Mouse (Mus musculus) heart, embryonic 15.5 days (tissue): ENCODE data around the gene Slit3. TPM values are rescaled to one million over a fixed set of nuclear protein-coding genes. Genes with fewer than 3 reads are reported as not detected.

Experiments
- ATAC-seq: fragments of 200-750 bp; cut with Nextera tagmentation; replicated peaks from 2 replicates; pipeline ENCODE4 v1.8.0; 2017; ENCODE audit warnings: low read depth, moderate TSS enrichment; ENCODE audit not compliant: insufficient number of reproducible peaks, insufficient read depth, low FRiP score
- H3K27ac ChIP-seq: fragments of 300-500 bp; sonication (generic); 2 replicates; pipeline ENCODE4 v1.5.1; 2015; ENCODE audit warnings: mild to moderate bottlenecking, inconsistent platforms
- H3K27me3 ChIP-seq: fragments of 300-500 bp; sonication (generic); 2 replicates; pipeline ENCODE4 v1.6.1; 2015; ENCODE audit warnings: inconsistent platforms
- H3K36me3 ChIP-seq: fragments of 300-500 bp; sonication (generic); 2 replicates; pipeline ENCODE4 v1.6.1; 2015; ENCODE audit warnings: mild to moderate bottlenecking, inconsistent platforms
- H3K4me1 ChIP-seq: fragments of 300-500 bp; sonication (generic); replicated peaks from 2 replicates; pipeline ENCODE4 v1.6.1; 2015; ENCODE audit warnings: inconsistent platforms
- H3K4me2 ChIP-seq: fragments of 300-500 bp; sonication (generic); 2 replicates; pipeline ENCODE4 v1.6.1; 2015; ENCODE audit warnings: inconsistent platforms, mild to moderate bottlenecking, moderate library complexity
- H3K4me3 ChIP-seq: fragments of 300-500 bp; sonication (generic); 2 replicates; pipeline ENCODE4 v1.5.1; 2015; ENCODE audit warnings: mild to moderate bottlenecking, inconsistent platforms
- H3K9ac ChIP-seq: fragments of 300-500 bp; sonication (generic); 2 replicates; pipeline ENCODE4 v1.6.1; 2015; ENCODE audit warnings: mild to moderate bottlenecking, inconsistent platforms
- H3K9me3 ChIP-seq: fragments of 300-500 bp; sonication (generic); replicated peaks from 2 replicates; pipeline ENCODE4 v1.6.1; 2016; ENCODE audit warnings: inconsistent platforms
- WGBS: fragments of 180-500 bp; shearing (Covaris S2); methylation state at CpG from one replicate; pipeline ENCODE4 v1.1.7; 2015; ENCODE audit warnings: mixed read lengths; 5-methylcytosine and 5-hydroxymethylcytosine counted together
- polyA plus RNA-seq: library from polyadenylated mRNA; unstranded; fragments of >200 nt; fragmentation: Nextera tagmentation; extraction: Ambion mirVana; gene quantifications from 2 replicates; pipeline ENCODE4 v1.2.1, GENCODE M21; 2015

Gene Slit3
- polyA plus RNA-seq, 1 experiment from 2014 or later: 11.3 TPM

GRCm38 (mm10) chr11:35379407-35379806 is 258.4 kb downstream of the Slit3 start:
- Histone ChIP-seq H3K4me2 (no peak overlapping the region), H3K9ac (no peak overlapping the region), H3K36me3 (no peaks in the 10 kb centered on the region), H3K27me3 (peaks cover 3% of the 10 kb centered on the region; the same call in 1 of the 2 replicates), H3K4me1 (no peaks in the 10 kb centered on the region), H3K27ac (no peak overlapping the region), H3K9me3 (no peaks in the 10 kb centered on the region), H3K4me3 (no peak overlapping the region)
- WGBS: 78% methylated on average over 7 of the region's 7 CpGs
- ATAC-seq: no peak

GRCm38 (mm10) chr11:35380766-35381165 is 259.7 kb downstream of the Slit3 start:
- Histone ChIP-seq H3K4me2 (no peak overlapping the region), H3K4me3 (no peak overlapping the region), H3K9me3 (no peaks in the 10 kb centered on the region), H3K27ac (no peak overlapping the region), H3K27me3 (peaks cover 3% of the 10 kb centered on the region; the same call in 1 of the 2 replicates), H3K4me1 (no peaks in the 10 kb centered on the region; the same call in 1 of the 2 replicates), H3K9ac (no peak overlapping the region), H3K36me3 (no peaks in the 10 kb centered on the region)
- ATAC-seq: no peak
- WGBS: 86% methylated on average over 1 of the region's 1 CpGs

- no peaks in the 10 kb centered on the region; the same call in 1 of the 2 replicates for H3K4me1 ChIP-seq
- H3K9ac ChIP-seq: no peak overlapping the region
- H3K27me3 ChIP-seq: peaks cover 3% of the 10 kb centered on the region; the same call in 1 of the 2 replicates
- no peak overlapping the region for H3K4me2 ChIP-seq
- H3K27ac ChIP-seq: no peak overlapping the region
- H3K4me3 ChIP-seq: no peak overlapping the region
- no peaks in the 10 kb centered on the region for H3K9me3 ChIP-seq
- no peak for ATAC-seq
- no peaks in the 10 kb centered on the region for H3K36me3 ChIP-seq
- WGBS: 33% methylated on average over 3 of the region's 3 CpGs
These were observed 264.4 kb downstream of the Slit3 start for GRCm38 (mm10) chr11:35385444-35385843.

DNA sequence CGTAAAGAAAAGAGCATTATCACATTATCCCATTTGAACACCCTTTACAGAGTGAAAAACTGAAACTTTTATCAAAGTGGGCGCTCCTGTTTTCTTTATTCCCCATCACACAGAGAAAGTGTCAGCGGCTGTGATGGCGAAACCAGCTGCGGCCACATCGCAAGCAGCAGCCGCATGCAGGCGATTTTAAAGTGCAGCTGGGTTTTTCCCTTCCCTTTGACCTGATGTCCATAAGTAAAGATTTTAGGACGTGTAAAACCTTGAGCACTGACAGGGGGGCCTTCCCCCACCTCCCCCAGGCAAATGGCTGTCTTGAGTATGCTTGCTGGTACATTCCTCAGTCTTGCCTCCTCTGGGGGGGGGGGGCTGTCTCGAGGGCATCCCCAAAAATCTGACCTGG is 266.8 kb downstream of the Slit3 start:
- Histone ChIP-seq H3K9me3 (no peaks in the 10 kb centered on the region), H3K9ac (no peak overlapping the region), H3K36me3 (no peaks in the 10 kb centered on the region), H3K27me3 (peaks cover 3% of the 10 kb centered on the region; the same call in 1 of the 2 replicates), H3K4me3 (no peak overlapping the region), H3K27ac (no peak overlapping the region), H3K4me1 (no peaks in the 10 kb centered on the region; the same call in 1 of the 2 replicates), H3K4me2 (no peak overlapping the region)
- WGBS: 74% methylated on average over 10 of the region's 10 CpGs
- ATAC-seq: no peak

GRCm38 (mm10) chr11:35388471-35388870 is 267.4 kb downstream of the Slit3 start:
- no peaks in the 10 kb centered on the region for H3K36me3 ChIP-seq
- no peak overlapping the region for H3K4me3 ChIP-seq
- no peak overlapping the region for H3K4me2 ChIP-seq
- no peak overlapping the region for H3K27ac ChIP-seq
- peaks cover 3% of the 10 kb centered on the region; the same call in 1 of the 2 replicates for H3K27me3 ChIP-seq
- no peak for ATAC-seq
- 52% methylated on average over 12 of the region's 12 CpGs for WGBS
- no peak overlapping the region for H3K9ac ChIP-seq
- no peaks in the 10 kb centered on the region for H3K9me3 ChIP-seq
- H3K4me1 ChIP-seq: peaks cover 1% of the 10 kb centered on the region

- Histone ChIP-seq H3K27ac (no peak overlapping the region), H3K9me3 (no peaks in the 10 kb centered on the region), H3K4me3 (no peak overlapping the region), H3K36me3 (no peaks in the 10 kb centered on the region), H3K27me3 (no peaks in the 10 kb centered on the region), H3K9ac (no peak overlapping the region), H3K4me1 (peaks cover 10% of the 10 kb centered on the region), H3K4me2 (no peak overlapping the region)
- WGBS: 83% methylated on average over 7 of the region's 7 CpGs
- no peak for ATAC-seq
These were observed 268.3 kb downstream of the Slit3 start for GRCm38 (mm10) chr11:35389341-35389740.

- H3K36me3 ChIP-seq: no peaks in the 10 kb centered on the region
- H3K9ac ChIP-seq: no peak overlapping the region
- H3K4me2 ChIP-seq: no peak overlapping the region
- peaks cover 16% of the 10 kb centered on the region for H3K4me1 ChIP-seq
- 71% methylated on average over 9 of the region's 9 CpGs for WGBS
- H3K27ac ChIP-seq: no peak overlapping the region
- H3K4me3 ChIP-seq: no peak overlapping the region
- no peak for ATAC-seq
- no peaks in the 10 kb centered on the region for H3K27me3 ChIP-seq
- H3K9me3 ChIP-seq: no peaks in the 10 kb centered on the region
These were observed 268.9 kb downstream of the Slit3 start for GRCm38 (mm10) chr11:35389780-35390435.

DNA sequence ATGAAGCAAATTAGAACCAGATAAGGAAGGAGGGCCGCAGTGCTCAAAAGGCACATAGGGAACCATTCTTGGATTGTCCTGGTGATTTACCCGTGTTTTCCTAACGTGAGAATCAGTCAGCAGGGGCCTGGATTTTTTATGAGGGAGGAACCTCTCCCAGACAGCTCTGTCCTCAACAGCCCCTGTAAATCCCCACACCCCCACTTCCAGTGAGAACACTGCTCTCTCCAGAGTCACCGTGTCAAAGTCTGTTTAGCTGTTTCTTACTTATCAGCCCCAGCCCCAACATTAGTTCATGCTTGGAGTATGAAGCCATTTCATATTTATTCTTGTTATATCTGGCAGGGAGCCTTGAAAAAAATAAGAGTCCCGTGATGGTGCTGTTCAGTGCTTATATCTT is 272.8 kb downstream of the Slit3 start:
- 33% methylated on average over 5 of the region's 5 CpGs for WGBS
- no peak overlapping the region for H3K4me3 ChIP-seq
- H3K4me2 ChIP-seq: no peak overlapping the region
- ATAC-seq: peak; percentile 40; the same call in 1 of the 2 replicates
- H3K36me3 ChIP-seq: no peaks in the 10 kb centered on the region
- H3K4me1 ChIP-seq: peaks cover 21% of the 10 kb centered on the region
- no peaks in the 10 kb centered on the region for H3K9me3 ChIP-seq
- H3K27me3 ChIP-seq: no peaks in the 10 kb centered on the region
- peak overlapping the region; percentile 52 for H3K27ac ChIP-seq
- H3K9ac ChIP-seq: no peak overlapping the region

DNA sequence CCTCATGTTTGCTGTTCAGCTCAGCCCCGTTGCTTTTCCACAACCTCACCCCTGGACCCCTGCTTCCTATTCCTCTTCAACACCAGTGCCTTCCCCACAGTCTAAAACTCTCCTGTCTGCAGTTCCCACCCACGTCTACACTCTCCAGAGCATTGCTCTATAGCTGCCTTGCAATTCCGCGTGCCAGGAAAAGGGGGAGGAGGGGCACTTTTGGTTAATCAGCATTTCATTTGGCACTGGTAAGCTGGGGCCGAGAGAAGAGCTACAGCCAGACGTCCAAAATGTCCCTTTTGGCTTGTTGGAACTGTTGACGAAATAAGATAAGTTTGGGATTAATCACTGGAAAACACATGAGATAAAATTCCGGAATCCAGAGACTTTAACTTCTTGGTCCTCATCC is 274.4 kb downstream of the Slit3 start:
- no peaks in the 10 kb centered on the region for H3K9me3 ChIP-seq
- WGBS: 21% methylated on average over 8 of the region's 8 CpGs
- H3K4me2 ChIP-seq: no peak overlapping the region
- no peaks in the 10 kb centered on the region for H3K27me3 ChIP-seq
- no peak overlapping the region for H3K4me3 ChIP-seq
- peaks cover 21% of the 10 kb centered on the region for H3K4me1 ChIP-seq
- no peaks in the 10 kb centered on the region for H3K36me3 ChIP-seq
- H3K27ac ChIP-seq: peak overlapping the region; percentile 52
- no peak overlapping the region for H3K9ac ChIP-seq
- peak; percentile 85 for ATAC-seq

DNA sequence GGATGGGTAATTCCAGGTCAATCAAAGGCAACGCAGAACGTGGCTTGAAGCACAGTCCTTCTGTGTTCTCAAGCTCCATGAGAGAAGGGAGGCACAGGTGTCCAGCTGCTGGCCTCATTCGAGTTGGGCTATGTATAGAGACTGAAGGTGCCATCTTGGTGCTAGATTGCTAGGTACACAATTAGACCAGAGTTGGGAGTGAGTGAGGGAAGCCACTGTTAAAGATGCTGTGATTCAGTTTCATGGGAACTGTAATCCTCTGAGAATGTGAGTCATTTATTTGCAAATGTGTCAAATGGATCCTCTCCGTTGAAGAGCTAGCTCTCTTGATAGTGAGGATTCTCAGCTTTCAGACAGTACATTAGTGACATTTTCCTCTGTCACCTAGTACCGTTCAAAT is 277.3 kb downstream of the Slit3 start:
- Histone ChIP-seq H3K4me1 (peaks cover 21% of the 10 kb centered on the region), H3K9ac (no peak overlapping the region), H3K27ac (no peak overlapping the region), H3K4me3 (no peak overlapping the region), H3K4me2 (no peak overlapping the region), H3K27me3 (0 out of 2 replicates have a peak, but pooled peaks cover 4% of the 10 kb centered on the region), H3K9me3 (no peaks in the 10 kb centered on the region), H3K36me3 (no peaks in the 10 kb centered on the region)
- ATAC-seq: no peak
- WGBS: 76% methylated on average over 5 of the region's 5 CpGs

GRCm38 (mm10) chr11:35403516-35403915 is 282.5 kb downstream of the Slit3 start:
- no peak for ATAC-seq
- no peak overlapping the region for H3K9ac ChIP-seq
- no peaks in the 10 kb centered on the region for H3K9me3 ChIP-seq
- no peaks in the 10 kb centered on the region for H3K36me3 ChIP-seq
- no peak overlapping the region for H3K27ac ChIP-seq
- H3K4me3 ChIP-seq: no peak overlapping the region
- H3K4me2 ChIP-seq: no peak overlapping the region
- 0 out of 2 replicates have a peak, but pooled peaks cover 5% of the 10 kb centered on the region for H3K27me3 ChIP-seq
- H3K4me1 ChIP-seq: peaks cover 17% of the 10 kb centered on the region
- WGBS: 78% methylated on average over 9 of the region's 9 CpGs

GRCm38 (mm10) chr11:35406045-35406444 is 285.0 kb downstream of the Slit3 start:
- Histone ChIP-seq H3K27ac (no peak overlapping the region), H3K27me3 (0 out of 2 replicates have a peak, but pooled peaks cover 5% of the 10 kb centered on the region), H3K9ac (no peak overlapping the region), H3K4me3 (no peak overlapping the region), H3K4me1 (peaks cover 17% of the 10 kb centered on the region), H3K9me3 (no peaks in the 10 kb centered on the region), H3K36me3 (no peaks in the 10 kb centered on the region), H3K4me2 (no peak overlapping the region)
- ATAC-seq: no peak
- 40% methylated on average over 3 of the region's 3 CpGs for WGBS
